Mouse (Mus musculus) layer of hippocampus, adult 9-10 months (tissue): ENCODE data around the gene Rpl6.
A peak's percentile ranks its signal among the peaks of the same experiment; 100 is the strongest.
"Not testable (repeated sequence)": the region's sequence is repeated elsewhere in the genome, so short reads cannot be mapped to it uniquely, and the experiment has no call there.

Experiments
- DNase-seq: peaks from one replicate; pipeline ENCODE4 v3.0.0; 2022; ENCODE audit warnings: low spot score

Gene Rpl6

DNA sequence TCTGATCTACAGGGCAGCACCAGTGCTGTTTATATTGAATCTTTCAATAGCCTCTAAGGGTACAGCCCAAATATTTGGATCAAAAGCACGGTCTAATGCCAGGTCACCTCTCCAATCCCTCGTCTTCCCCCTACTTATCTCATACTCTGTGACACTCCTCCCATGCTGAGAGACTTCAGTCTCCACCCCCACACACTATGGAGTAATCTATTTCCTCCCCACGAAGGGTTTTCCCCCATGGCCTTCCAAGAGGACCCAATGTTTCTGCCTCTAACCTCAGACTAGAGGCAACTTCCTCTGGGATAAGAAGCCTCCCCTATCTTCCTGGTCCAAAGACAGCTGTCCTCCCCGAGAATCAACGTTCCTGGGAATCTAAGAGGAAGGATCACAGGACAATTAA, 7.5 kb upstream of the Rpl6 start:
- no peak for DNase-seq

DNA sequence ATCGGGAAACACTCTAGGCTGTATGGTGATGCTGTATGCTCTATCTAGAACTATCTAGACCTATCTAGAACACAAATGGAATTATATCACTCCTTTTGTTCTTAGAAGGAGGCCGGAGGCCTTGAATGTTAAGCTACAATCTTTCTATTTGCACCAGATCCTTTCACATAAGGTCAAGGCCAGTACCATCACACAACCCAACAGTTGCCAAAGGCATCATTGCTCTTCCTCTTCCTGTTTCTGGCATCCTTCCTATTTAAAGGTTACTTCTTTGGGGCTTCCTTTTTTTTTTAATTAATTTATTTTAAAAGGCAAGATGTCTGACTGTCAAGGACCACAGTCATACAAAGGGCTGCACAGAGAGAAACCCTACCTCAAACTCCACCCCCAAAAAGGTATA, 6.9 kb upstream of the Rpl6 start:
- DNase-seq, result no peak

DNA sequence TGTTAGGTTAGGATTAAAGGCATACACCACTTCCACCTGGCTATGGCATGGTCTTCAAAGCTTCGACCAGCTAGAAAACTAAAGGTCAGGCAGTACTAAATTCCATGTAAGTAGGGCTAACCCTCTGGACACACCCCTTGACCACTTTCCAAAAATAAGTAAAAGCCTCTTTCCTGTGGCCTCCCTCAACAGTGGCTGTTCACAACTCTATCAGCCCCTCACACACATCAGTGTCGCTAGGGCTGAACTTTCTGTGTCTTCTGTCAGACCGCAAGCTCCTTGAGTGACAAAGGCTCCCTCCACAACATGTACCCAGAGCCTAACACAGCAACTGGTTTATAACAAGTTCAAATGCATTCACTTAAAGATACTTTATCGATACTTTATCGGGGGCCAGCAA, 5.9 kb upstream of the Rpl6 start:
- no peak for DNase-seq

DNA sequence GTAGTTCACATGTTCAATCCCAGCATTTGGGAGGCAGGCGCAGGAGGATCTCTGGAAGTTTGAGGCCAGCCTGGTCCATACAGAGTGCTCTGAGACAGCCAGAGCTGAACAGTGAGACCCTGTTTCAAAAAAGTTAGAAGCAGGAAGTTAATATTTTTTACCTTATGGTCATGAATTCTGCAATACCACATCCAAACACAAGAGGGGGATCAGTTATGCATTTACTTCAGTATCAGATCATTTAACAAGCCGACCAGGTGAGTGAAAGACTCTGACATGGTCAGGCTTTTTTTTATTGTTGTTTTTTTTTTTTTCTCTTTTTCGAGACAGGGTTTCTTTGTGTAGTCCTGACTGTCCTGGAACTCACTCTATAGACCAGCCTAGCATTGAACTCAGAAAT, 2.5 kb upstream of the Rpl6 start:
- no peak for DNase-seq

DNA sequence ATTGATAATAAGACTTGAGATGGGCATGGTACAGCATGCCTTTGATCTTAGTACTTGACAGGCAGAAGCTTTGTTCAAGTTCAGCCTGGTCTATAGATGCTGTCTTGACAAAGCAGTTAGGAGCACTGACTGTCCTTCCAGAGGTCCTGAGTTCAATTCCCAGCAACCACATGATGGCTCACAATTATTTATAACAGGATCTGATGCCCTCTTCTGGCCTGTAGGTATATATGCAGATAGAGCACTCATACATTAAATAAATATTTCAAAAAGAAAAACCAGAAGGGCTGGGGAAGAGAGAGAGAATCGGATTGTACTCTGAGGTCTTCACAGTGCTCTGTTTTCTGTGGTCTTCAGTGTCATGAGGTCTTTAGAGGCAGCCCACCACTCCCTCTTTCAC, 1.8 kb upstream of the Rpl6 start:
- no peak for DNase-seq

DNA sequence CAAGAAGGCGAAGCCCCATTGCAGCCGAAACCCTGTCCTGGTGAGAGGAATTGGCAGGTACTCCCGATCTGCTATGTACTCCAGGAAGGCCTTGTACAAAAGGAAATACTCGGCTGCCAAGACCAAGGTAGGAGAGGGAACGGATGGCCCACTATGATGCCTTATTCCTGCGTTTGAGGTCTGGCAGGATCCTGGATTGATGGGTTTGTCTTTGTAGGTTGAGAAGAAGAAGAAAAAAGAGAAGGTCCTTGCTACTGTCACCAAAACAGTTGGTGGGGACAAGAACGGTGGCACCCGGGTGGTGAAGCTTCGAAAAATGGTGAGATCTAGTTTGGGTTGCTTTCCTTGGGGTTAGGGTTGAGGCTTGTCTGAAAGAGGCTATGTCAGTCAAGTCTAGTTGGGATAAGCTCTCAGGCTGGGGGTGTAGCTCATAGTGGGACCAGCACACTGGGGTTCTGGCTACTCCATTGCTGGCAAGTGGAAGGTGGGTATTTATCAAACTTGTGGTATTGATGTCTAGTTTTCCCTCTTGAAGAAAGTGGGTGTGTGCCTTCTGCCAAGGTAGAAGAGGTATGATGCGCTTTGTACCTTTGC, 1.4 kb downstream of the Rpl6 start:
- not testable (repeated sequence) for DNase-seq

DNA sequence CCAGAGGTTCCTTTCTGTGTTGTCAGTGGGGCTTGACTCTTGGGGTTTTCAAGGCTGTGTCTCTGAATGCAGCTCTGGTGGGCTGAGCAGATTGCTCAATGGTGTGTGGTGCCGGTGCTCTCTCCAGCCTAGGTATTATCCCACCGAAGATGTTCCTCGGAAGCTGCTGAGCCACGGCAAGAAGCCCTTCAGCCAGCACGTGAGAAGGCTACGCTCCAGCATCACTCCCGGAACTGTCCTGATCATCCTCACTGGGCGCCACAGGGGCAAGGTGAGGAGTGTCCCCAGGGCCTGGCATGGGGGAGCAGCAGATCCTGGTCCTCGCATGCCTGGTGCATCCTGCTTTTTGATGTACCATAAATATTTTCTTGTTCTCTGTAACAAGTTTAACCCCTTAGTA, 2.3 kb downstream of the Rpl6 start:
- DNase-seq, result no peak

DNA sequence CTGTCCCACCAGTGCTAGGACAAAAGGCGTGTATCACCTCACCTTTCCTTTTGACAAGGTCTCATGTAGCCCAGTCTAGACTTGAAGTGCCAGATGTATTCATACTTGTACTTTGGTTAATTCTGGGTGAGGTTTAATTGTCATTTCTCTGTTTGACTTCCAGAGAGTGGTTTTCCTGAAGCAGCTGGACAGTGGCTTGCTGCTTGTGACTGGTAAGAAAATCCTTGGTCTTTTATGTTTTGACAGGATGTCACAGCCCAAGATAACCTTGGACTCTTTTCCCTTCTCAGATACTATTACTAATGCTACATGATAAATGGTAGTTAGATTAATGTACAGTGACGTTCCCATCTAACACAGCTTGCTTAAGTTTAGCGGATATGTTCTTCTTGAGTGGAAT, 2.7 kb downstream of the Rpl6 start:
- DNase-seq, result no peak

DNA sequence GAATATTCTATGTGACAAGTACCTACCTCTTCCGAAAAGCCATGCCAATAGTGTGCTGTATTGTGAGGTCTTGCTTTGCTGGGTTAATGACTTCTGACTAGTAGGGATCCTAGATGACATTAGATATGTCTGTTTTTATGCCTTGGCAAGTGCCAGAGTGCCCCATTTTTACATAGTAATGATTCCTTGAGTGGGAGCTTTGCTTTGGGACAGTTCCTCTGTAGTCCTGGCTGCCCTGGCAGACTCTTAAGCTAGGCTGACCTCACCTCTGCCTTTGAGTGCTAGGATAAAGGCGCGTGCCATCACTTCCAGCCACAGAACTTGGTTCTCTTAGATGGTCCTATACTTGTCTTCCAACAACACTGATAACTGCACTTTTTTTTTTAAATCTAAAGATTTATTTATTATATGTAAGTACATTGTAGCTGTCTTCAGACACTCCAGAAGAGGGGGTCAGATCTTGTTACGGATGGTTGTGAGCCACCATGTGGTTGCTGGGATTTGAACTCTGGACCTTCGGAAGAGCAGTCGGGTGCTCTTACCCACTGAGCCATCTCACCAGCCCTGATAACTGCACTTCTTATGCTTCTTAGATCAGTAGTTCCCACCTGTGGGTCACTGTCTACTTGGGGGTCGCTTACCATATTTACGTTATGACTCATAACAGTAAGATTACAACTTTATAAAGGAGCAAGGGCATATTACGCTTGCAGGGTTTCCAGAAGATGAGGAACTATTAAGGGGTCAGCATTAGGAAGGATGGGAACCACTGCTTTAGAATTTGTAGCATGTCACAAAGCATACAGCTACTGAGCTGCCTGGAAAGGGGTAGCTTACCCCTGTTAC, 5.7 kb downstream of the Rpl6 start:
- DNase-seq, result no peak

DNA sequence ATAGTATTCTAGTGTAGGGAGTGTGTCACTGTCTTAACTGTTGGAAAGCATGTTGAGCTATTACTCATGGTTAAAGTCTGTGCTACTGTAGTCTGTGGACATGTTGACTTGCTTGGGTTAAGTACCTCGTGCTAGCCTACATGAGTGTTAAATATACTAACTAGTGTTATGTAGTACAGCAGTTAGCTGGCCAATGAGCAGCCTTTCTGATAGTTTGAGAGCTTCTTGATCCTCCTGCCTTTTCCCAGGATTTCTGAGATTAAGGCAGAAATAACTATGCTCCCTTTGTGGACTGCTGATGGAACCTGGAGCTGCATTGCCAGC, 6.3 kb downstream of the Rpl6 start:
- DNase-seq, result no peak

DNA sequence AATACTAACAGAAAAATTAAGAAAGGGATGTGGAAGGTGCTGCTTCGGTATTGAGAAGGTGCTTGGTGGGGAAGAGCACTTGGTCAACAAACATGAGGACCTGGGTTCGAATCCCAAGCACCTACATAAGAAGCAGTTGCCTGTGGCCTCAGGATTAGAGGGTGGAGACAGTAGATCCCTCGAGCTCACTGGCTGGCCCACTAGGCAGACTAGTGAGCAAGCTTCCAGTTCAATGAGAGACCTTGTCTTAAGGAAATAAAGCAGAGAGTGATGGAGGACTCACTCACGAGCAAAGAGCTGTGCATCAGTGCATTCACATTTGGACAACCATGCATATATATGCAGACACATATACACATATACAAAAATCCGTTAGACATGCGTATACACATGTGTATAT, 7.8 kb downstream of the Rpl6 start:
- DNase-seq, result no peak

DNA sequence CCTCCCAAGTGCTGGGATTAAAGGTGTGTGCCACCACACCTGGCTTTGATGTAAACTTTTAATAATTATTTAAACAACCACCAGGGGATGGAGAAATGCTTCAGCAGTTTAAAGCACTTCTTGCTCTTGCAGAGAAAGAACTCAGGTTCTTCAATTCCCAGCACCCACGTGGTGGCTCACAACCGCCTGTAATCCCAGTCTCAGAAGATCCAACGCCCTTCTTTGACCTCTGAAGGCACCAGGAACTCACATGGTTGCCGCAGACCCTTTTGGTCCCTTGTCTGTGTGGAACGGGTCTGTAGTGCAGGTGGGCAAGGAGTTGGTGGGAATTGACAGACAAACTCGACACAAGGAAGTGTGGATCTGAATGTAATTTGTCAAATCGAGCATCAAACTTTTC, 10.4 kb downstream of the Rpl6 start:
- no peak for DNase-seq

DNA sequence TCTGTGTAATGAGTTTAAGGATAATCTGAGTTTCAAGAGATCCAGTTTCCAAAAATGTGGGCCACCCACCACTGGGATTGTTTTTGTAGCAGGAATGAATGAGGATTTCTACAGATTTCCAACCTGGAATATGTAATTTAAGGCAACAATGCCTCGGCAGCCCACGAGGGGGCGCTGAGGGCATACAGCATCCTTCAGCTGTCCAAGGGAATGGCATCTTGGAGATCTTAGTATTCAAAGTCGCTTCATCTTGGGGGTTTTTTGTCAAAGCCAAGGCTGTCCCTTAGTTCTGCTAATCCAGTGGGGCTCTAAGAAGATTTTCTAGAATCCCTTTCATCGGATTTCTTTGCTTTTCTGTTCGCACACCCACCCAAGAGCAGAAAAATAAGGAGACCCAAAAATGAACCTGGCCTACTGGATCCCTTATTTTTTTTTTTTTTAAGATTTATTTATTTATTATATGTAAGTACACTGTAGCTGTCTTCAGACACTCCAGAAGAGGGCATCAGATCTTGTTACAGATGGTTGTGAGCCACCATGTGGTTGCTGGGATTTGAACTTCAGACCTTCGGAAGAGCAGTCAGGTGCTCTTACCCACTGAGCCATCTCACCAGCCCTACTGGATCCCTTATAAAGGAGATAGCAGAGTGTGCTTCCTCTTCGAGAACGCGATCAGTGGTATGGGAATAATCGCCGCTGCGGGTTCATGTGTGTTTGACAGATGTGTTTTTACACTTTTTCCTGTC, 11.3 kb downstream of the Rpl6 start:
- DNase-seq, result peak; percentile 68

DNA sequence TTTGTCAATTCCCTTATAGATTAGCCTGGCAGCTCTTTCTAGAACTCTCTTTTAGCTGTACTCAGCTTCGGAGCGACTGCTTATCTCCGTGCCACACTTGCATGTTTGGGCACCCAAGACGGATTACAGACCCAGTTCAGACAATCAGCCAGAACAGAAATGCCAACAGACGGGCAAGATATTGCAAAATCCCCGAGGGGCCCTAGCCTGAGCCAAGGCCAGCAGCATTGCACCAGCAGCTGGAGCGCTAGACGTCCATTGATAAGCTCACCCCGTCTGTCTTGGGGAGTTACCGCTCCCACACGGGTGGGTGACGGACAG, 11.8 kb downstream of the Rpl6 start:
- DNase-seq, result no peak

DNA sequence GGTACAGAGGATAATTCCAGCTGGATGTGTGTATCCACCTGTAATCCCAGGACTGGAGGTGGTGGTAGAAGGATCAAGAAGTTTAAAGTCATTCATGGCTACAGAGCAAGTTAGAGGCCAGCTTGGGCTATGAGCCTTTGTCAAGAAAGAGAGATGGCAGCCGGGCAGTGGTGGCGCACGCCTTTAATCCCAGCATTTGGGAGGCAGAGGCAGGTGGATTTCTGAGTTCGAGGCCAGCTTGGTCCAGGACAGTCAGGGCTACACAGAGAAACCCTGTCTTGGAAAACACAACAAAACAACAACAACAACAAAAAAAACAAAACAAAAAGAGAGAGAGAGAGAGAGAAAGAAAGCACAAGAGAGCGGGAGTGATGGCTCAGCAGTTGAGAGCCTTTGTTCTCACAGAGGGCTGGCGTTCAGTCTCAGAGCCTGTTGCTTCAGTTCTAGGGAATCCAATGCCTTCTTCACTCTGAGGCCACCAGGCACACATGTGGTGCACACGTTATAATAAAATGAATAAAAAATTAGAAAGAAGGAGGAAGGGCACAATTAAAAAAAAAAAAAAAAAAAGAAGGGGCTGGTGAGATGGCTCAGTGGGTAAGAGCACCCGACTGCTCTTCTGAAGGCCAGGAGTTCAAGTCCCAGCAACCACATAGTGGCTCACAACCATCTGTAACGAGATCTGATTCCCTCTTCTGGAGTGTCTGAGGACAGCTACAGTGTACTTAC, 12.5 kb downstream of the Rpl6 start:
- not testable (repeated sequence) for DNase-seq

DNA sequence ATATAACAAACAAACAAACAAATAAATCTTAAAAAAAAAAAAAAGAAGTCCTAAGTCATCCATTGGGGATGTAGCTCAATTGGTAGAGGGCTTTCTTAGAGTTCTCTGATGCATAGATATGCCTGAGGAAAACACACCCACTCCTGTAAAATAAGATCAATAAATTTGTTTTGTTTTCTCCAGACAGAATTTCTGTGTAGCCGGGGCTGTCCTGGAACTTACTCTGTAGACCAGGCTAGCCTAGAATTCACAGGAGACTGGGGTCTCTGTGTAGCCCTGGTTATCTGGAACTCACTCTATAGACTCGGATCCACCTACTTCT, 13.0 kb downstream of the Rpl6 start:
- DNase-seq, result no peak

DNA sequence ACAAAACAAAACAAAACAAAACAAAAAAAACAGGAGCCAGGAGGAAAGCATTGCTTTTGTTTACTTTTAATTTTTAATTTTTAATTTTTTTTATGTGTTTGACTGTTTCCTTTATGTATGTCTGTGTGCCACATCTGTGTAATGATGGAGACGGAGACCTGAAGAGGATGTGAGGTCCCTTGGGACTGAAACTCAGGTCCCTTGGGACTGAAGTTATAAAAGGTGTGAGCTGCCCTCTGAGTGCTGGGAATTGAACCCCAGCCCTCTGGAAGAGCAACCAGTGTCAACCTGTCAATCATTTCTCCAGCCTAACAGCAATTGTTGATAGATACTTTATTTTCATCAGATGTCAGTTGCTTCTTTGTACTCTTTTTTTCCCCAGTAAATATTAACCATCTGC, 14.9 kb downstream of the Rpl6 start:
- DNase-seq, result no peak

DNA sequence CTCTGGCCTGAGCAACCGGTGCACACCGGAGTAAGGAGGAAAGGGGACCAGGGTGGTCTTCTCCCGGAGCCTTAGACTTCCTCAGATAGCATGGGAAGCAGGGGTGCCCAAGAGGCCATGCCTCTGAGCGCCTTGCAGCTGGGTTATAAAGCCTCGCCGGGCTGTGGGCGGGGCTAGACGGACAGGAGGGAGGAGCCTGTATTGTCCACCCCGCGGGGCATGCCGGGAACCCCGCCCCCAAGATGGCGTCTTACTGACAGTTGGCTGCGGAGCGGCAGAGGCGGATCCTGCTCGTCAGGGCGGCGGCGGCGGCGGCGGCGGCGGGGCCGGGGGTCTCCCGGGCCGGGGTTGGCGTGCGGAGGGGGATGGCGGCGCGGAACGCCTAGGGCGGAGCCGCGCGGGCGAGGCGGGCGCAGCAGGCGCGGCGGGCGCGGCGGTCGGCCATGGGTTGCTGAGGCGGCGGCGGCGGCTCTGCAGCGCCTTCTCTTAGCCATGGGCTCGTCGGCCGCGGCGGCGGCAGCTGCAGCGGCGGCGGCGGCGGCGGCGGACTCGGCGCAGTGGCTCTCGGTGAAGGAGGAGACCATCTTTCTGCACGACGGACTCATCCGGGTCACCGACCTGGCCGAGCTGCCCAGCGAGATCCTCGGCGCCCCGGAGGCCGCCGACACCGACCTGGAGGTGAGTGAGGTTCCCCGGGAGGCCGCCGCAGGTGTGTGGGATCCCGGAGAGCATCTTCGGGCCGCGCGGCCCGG, 15.9 kb downstream of the Rpl6 start, which contains the start of gene Hectd4:
TSS of gene Hectd4 (plus strand) at position 240 of the 752 bp plus-strand sequence.
- peak; percentile 89 for DNase-seq

DNA sequence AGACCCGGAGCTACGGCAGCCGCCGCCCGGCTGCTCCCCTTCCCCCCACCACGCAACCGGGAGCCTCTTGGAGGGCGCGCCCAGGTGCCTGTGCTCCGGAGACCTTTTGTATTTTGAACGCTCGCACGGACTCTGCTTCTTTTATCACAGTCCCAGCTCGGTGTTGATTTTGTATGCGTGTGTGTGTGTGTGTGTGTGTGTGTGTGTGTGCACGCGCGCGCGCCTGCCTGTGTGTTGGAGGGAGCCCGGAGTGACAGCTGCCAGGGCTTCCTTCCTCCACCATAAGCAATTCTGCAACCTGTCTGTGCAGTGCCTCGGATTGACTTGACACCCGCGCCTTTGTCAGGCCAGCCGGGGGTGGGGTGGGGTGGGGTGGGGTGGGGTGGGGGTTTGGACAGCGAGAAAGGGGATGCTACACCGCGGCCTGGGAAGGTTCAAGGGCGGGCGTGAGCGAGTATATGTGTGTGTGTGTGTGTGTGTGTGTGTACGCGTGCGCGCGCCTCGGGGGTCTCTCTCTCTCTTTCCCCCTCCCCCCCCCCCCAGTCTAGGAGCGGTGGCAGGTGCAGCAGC, 16.5 kb downstream of the Rpl6 start:
- no peak for DNase-seq

DNA sequence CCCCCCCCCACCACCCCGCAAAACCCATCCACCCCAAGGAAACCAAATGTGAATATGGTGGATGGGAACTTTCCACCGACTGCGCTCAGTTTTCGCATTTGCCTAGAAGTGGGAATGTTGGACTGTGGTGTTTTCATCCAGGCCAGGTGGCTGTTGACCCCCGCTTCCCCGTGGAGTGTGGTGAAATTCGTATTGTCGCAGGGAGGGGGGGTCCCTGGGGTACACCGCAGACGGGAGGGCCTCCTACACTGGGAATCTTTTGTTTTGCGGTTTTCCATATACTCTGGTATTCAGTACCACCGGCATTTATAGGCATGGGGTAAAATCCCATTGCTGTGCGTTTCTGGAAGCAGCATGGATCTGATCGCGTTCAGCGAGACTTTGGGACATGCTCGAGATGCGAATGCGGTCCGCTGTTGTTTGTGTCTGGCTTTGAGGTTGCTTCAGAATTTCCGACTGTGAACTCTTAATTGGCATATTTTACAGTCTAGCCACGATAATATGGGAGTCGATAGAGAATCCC, 17.1 kb downstream of the Rpl6 start:
- no peak for DNase-seq

DNA sequence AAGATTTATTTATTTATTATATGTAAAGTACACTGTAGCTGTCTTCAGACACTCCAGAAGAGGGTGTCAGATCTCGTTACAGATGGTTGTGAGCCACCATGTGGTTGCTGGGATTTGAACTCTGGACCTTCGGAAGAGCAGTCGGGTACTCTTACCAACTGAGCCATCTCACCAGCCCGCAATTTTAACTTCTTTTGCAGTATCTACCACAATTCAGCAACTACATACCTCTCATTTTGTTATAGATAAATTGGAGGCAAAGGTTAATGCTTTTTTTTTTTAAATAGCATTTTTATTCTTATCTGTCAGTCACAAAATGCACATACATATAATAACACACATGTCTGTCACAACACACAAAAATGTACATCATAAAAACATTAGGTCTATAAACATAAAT, 19.7 kb downstream of the Rpl6 start:
- not testable (repeated sequence) for DNase-seq

DNA sequence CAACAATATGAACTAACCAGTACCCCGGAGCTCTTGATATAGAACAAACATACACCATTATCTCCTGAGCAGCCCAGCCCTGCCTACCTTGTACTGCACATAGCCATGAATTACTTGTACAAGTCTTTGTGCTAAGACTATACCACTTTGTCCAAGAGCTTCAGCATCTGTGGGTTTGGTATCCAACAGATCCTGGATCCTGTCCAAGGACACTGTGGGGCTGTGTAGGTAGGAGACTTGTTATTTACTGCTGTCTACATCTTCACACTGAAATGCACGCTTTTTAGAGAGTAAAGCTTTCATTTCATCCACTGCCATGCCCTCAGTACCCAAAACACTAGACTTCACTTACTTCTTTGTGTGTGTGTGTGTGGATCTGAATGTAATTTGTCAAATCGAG, 20.6 kb downstream of the Rpl6 start:
- DNase-seq, result no peak
